Mouse (Mus musculus) stomach, embryonic 15.5 days (tissue): Measurements from ENCODE around the gene Eogt. TPM values are rescaled to one million over a fixed set of nuclear protein-coding genes. Genes with fewer than 3 reads are reported as not detected.

Experiments used
- ATAC-seq: fragments of 200-750 bp; cut with Nextera tagmentation; 2 replicates; pipeline ENCODE4 v1.8.0; 2017; ENCODE audit warnings: low read depth, moderate number of reproducible peaks, moderate TSS enrichment; ENCODE audit not compliant: insufficient read depth, low FRiP score
- H3K27ac ChIP-seq: fragments of 300-500 bp; sonication (generic); 2 replicates; pipeline ENCODE4 v1.5.1; 2015; ENCODE audit warnings: mild to moderate bottlenecking, inconsistent platforms
- H3K27me3 ChIP-seq: fragments of 300-500 bp; sonication (generic); replicated peaks from 2 replicates; pipeline ENCODE4 v1.6.1; 2015; ENCODE audit warnings: inconsistent platforms
- H3K36me3 ChIP-seq: fragments of 300-500 bp; sonication (generic); 2 replicates; pipeline ENCODE4 v1.6.1; 2015; ENCODE audit warnings: inconsistent platforms
- H3K4me1 ChIP-seq: fragments of 300-500 bp; sonication (generic); 2 replicates; pipeline ENCODE4 v1.6.1; 2015; ENCODE audit warnings: inconsistent platforms
- H3K4me2 ChIP-seq: fragments of 300-500 bp; sonication (generic); 2 replicates; pipeline ENCODE4 v1.6.1; 2015; ENCODE audit warnings: mild to moderate bottlenecking, inconsistent platforms
- H3K4me3 ChIP-seq: fragments of 300-500 bp; sonication (generic); replicated peaks from 2 replicates; pipeline ENCODE4 v1.5.1; 2015; ENCODE audit warnings: inconsistent platforms
- H3K9ac ChIP-seq: fragments of 300-500 bp; sonication (generic); 2 replicates; pipeline ENCODE4 v1.6.1; 2015; ENCODE audit warnings: inconsistent platforms
- H3K9me3 ChIP-seq: fragments of 300-500 bp; sonication (generic); 2 replicates; pipeline ENCODE4 v1.6.1; 2016; ENCODE audit warnings: inconsistent platforms
- WGBS: fragments of 180-500 bp; shearing (Covaris S2); methylation state at CpG from one replicate; pipeline ENCODE4 v1.1.7; 2015; 5-methylcytosine and 5-hydroxymethylcytosine counted together
- polyA plus RNA-seq: library from polyadenylated mRNA; unstranded; fragments of >200 nt; fragmentation: Nextera tagmentation; extraction: Ambion mirVana; gene quantifications from 2 replicates; pipeline ENCODE4 v1.2.1, GENCODE M21; 2015

Eogt gene
- polyA plus RNA-seq = 10.8 and 12.2 TPM in 2 replicates

DNA sequence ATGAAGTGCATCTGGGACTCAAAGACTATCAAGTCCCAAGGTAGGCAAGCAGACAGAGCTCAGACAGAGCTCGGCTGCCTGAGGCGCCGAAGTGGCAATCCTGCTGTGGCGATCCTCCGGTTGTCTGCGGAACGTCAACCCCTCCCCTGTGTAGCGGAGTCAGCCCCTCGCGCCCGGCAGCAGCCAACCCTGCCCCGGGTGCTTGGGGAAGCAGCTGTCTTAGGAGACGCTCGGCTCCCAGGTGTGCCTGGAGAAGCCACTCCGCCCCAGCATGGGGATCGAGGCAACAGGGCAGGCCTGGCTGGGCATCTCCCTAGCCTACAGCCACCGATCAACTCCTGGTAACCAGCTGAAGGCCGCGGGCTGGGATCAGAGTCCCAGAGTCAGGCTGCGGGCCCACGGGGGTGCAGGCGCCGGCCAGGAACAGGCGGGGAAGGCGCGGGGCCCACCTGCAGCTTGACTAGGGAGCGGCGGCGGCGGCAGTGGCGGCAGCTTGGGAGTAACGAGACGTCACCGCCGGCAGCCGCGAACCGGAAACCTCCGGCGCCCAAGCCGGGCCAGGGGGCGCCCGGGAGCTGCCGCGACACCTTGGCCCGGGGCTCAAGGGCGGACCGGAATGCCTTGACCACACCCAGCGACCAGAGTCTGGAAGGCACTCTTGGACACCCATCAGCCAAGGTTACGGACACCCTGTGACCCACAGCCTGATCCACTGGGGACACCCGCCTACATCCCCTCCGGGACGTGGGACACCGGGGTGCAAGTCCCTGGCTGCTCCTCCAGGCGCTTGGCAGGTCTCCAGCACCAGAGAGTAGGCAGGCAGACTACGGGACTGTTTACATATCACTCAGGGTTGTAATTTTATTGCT is at the start of gene Eogt:
Gene Eogt, minus strand, starts transcription at position 800 of the 869 bp plus-strand sequence.
- Histone ChIP-seq H3K27me3 (no peaks in the 10 kb centered on the region), H3K9me3 (no peaks in the 10 kb centered on the region), H3K4me2 (peak within 1 kb of the TSS; percentile 98), H3K4me3 (peak within 1 kb of the TSS; percentile 68), H3K4me1 (0 out of 2 replicates have a peak, but pooled peaks cover 7% of the 10 kb centered on the region), H3K27ac (peak within 1 kb of the TSS; percentile 80), H3K9ac (peak within 1 kb of the TSS; percentile 83), H3K36me3 (no peaks in the 10 kb centered on the region)
- WGBS = under 1% methylated on average over 56 of the region's 56 CpGs
- peak; percentile 75 for ATAC-seq

DNA sequence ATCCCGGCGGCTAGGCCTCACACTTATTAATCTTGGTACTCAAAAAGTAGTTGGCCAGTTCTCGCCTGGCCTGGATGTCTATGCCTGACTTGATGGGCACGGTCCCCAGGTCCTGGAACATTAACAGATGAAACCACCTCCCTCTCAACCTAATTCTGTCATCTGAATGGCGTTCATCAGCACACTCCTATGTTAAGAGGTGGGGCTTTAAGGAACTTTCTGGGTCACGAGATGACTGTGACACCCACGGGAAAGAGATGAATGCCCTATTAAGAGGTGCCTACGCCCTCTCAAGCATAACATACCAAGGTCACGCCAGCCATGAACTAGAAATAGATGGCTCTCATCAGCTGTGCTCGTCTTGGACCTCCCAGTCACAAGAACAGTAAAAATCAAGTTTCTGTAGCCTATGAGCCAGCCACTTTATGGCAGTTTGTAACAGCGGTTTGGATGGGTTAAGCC is 30.4 kb upstream of the Eogt start:
- Histone ChIP-seq H3K9ac (peak overlapping the region; percentile 54), H3K9me3 (no peaks in the 10 kb centered on the region), H3K27ac (peak overlapping the region; percentile 93), H3K36me3 (peaks cover 10% of the 10 kb centered on the region), H3K4me2 (peak overlapping the region; percentile 75), H3K4me1 (peaks cover 3% of the 10 kb centered on the region; the same call in 1 of the 2 replicates), H3K4me3 (peak overlapping the region; percentile 98), H3K27me3 (no peaks in the 10 kb centered on the region)
- peak; percentile 59 for ATAC-seq
- 6% methylated on average over 11 of the region's 11 CpGs for WGBS

DNA sequence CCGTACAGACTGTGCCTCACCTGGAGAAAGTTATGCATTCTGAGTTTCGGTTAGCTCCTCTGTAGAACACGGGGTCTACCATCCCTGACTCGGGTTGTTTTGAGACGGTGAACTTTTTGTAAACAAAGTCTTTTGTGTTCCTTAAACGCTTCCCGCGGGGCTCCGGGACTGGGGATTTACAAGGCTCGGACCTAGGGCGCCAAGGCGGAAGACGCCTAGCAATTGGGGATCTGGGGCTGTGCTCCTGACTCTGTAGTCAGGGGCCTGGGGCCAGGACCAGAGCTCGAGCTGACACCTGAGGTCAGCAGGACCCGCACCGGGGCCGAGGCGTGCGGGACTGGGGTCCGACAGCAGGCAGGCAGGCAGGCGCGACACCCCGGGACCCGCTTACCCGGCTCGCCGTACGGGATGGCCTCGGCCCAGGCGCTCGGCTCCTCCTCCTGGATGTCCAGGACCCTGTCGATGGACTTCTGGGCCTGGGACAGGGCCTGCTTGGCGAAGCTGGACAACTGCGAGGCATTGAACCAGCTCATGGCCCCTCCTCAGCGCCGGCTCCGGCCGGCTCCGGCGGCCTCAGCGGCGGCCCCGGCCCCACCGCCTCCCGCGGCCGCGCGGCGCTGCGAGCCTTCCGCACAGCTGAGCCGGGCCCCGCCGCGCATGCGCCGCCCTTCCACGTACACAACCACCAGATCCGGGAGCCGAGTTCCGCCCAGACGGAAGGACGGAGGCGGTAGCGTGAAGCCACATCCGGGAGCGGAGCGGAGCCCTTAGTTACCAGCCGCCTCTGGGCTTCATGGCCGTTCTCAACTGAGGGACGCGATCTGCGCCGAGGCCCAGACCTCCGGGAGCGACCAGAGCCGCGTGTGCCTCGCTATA is 29.7 kb upstream of the Eogt start, which contains the start of gene Tmf1:
Gene Tmf1, minus strand, starts transcription at position 632 of the 876 bp plus-strand sequence.
- ATAC-seq = peak; percentile 98
- Histone ChIP-seq H3K27me3 (no peaks in the 10 kb centered on the region), H3K27ac (peak within 1 kb of the TSS; percentile 93), H3K9ac (peak within 1 kb of the TSS; percentile 95), H3K4me3 (peak within 1 kb of the TSS; percentile 98), H3K4me2 (peak within 1 kb of the TSS; percentile 75), H3K9me3 (no peaks in the 10 kb centered on the region), H3K36me3 (peaks cover 8% of the 10 kb centered on the region), H3K4me1 (peaks cover 3% of the 10 kb centered on the region; the same call in 1 of the 2 replicates)
- WGBS = under 1% methylated on average over 65 of the region's 80 CpGs

DNA sequence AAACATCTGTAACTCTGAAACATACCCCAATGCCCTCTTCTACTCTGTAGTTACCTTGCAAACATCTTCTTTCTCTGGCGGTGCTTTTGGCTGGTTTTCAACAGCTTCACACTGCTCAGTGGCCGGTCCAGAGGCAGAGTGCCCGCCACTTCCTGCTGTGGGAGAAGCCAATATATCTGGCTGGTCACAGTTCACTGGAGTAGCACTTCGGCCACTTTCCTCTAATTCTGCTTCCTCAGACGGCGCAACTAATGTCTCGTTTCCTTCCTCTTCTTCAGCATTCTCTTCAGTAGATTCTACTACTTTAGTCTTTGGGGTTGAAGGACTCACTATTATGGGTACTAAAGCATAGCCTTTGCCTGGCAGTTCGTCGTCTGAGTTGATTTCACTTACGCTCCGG is 26.7 kb upstream of the Eogt start:
- 79% methylated on average over 11 of the region's 11 CpGs for WGBS
- Histone ChIP-seq H3K4me1 (peaks cover 3% of the 10 kb centered on the region; the same call in 1 of the 2 replicates), H3K27ac (no peak overlapping the region), H3K27me3 (no peaks in the 10 kb centered on the region), H3K9me3 (no peaks in the 10 kb centered on the region), H3K4me3 (no peak overlapping the region), H3K4me2 (no peak overlapping the region), H3K36me3 (peaks cover 16% of the 10 kb centered on the region), H3K9ac (no peak overlapping the region)
- ATAC-seq = no peak

DNA sequence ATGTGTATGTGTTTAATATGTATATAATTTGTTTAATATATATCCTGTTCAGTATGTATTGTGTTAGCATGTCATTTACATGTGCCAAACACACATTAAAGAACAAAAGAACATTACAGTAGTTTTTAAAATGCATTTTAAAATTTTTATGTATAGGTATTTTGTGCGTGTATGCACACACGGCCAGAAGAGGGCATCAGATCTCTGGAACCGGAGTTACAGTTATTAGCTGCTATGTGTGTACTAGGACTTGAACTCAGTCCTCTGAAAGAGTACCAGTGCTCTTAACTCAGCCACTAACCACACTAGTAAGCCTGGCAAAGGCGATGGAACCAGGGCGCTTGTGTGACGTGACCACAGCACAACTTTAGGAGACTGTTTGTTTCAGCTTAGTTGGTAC is 1.2 kb upstream of the Eogt start:
- 0 out of 2 replicates have a peak, but pooled peaks cover 7% of the 10 kb centered on the region for H3K4me1 ChIP-seq
- WGBS = 78% methylated on average over 6 of the region's 6 CpGs
- H3K4me3 ChIP-seq = no peak overlapping the region
- no peaks in the 10 kb centered on the region for H3K9me3 ChIP-seq
- H3K27ac ChIP-seq = no peak overlapping the region
- ATAC-seq = no peak
- no peaks in the 10 kb centered on the region for H3K27me3 ChIP-seq
- no peak overlapping the region for H3K4me2 ChIP-seq
- no peak overlapping the region for H3K9ac ChIP-seq
- H3K36me3 ChIP-seq = no peaks in the 10 kb centered on the region

DNA sequence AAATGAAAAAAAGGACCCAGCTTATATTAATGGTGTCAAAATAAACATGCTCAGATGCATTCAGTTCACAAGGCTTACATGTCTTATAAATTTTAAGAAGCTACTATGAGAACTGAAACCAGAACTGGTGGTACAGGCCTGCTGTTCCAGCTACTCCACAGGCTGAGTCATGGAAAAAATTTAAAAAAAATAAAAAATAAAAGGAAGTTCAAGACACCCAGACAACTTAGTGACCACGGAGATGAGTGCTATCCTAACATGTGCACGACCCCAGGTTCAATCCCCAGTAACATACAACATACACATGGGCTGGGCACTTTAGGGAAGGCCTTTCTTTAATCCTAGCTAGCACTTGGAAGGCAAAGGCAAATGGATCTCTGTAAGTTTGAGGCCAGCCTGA is 739 bp upstream of the Eogt start:
- WGBS = 62% methylated on average over 2 of the region's 2 CpGs
- Histone ChIP-seq H3K4me3 (no peak overlapping the region), H3K36me3 (no peaks in the 10 kb centered on the region), H3K9me3 (no peaks in the 10 kb centered on the region), H3K27me3 (no peaks in the 10 kb centered on the region), H3K4me1 (0 out of 2 replicates have a peak, but pooled peaks cover 7% of the 10 kb centered on the region), H3K27ac (no peak overlapping the region), H3K4me2 (no peak overlapping the region), H3K9ac (no peak overlapping the region)
- no peak for ATAC-seq

DNA sequence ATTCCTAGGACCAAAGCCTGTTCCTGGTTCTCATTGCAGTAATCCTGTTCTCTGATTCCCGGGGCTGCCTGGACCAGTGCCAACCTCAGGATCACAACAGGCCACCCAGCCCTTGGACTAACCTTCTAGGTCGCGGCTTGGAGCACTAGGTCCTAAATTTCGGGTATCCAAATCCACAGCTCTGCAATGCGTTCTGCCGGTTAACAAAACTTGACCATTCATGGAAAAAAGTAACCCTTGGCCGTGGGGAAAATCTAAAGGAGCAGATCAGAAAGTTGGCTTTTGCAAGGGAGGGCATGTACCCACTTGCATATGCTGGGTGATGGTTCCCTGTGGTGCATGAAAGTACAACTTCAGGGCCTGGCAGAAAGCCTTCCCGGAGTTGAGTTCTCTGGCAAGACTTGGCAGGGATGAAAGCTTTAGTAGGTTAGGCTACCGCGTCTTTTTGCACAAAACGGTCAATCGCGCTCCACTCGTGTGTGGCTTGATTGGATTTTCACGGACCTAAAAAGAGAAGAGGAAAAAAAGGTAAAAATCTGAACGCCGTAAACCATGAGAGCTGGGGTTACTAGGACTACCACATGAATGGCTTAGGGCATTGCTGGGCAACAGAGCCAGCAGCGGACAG is 1.1 kb downstream of the Eogt start:
- Histone ChIP-seq H3K4me2 (peak overlapping the region; percentile 98), H3K27me3 (no peaks in the 10 kb centered on the region), H3K36me3 (no peaks in the 10 kb centered on the region), H3K27ac (peak overlapping the region; percentile 80), H3K4me1 (0 out of 2 replicates have a peak, but pooled peaks cover 7% of the 10 kb centered on the region), H3K4me3 (peak overlapping the region; percentile 68), H3K9me3 (no peaks in the 10 kb centered on the region), H3K9ac (peak overlapping the region; percentile 83)
- no peak for ATAC-seq
- WGBS = 16% methylated on average over 18 of the region's 18 CpGs

DNA sequence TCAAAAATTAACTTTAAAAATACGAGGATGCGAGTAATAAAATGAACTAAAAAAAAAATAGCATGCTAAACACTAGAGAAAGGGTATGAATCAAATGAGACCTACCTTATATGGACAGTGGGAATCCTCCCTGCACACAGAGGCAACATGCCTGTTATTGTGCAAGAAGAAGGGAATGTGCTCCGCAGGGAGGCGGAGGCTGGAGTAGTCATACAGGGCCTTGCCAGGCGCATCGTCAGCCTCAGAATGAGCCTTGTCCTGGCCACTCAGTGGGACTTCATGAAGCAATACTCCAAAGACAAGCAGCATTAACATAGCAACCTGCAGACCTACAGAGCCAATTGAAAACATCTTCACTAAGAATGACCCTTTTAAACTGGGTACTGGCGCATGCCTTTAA is 3.8 kb downstream of the Eogt start:
- ATAC-seq = no peak
- Histone ChIP-seq H3K9ac (no peak overlapping the region), H3K4me2 (no peak overlapping the region), H3K36me3 (no peaks in the 10 kb centered on the region), H3K27me3 (no peaks in the 10 kb centered on the region), H3K4me3 (no peak overlapping the region), H3K9me3 (no peaks in the 10 kb centered on the region), H3K27ac (no peak overlapping the region), H3K4me1 (0 out of 2 replicates have a peak, but pooled peaks cover 7% of the 10 kb centered on the region)
- WGBS = 91% methylated on average over 7 of the region's 7 CpGs

DNA sequence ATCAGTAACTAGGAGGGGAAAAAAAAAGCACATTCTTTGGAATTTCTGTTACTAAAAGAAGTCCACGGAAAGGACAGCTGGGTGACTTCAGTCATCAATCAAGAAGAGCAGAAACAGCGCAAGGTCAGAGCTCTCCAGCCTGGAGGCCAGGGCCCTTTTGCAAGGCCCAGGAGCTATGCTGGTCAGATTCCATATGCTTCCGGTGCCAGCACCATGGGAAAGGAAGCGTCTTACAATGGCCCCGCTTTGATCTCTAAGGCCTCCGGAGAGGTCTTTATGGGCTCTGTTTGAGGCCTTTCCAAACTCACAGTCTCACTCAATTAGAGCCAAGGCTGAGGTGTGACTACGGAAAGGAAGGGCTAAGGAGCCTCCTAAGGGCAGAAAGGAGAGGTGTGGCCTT is 4.6 kb downstream of the Eogt start:
- no peak for ATAC-seq
- Histone ChIP-seq H3K4me3 (no peak overlapping the region), H3K4me2 (no peak overlapping the region), H3K4me1 (0 out of 2 replicates have a peak, but pooled peaks cover 5% of the 10 kb centered on the region), H3K27ac (no peak overlapping the region), H3K9ac (no peak overlapping the region), H3K36me3 (peaks cover 3% of the 10 kb centered on the region; the same call in 1 of the 2 replicates), H3K9me3 (no peaks in the 10 kb centered on the region), H3K27me3 (no peaks in the 10 kb centered on the region)
- WGBS = 38% methylated on average over 7 of the region's 7 CpGs

DNA sequence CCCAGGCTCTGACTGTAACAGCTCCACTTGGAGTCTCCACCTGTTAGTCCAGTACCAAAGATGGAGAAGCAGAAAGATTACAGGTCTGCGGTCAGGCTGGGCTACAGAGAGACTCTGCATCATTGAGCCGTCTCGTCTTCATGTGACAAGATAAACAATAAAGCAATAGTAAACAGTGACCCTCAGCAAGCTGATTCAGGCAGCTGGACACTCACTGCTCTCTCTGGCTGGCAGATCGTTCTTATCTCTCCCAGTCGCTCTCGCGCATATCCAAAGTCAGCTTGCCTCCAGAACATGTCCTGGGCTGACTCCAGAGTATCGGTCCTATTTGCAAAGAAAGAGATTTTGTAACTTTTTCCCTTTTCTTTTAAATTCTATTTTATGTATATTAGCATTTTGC is 6.4 kb downstream of the Eogt start:
- Histone ChIP-seq H3K36me3 (peaks cover 3% of the 10 kb centered on the region; the same call in 1 of the 2 replicates), H3K27me3 (no peaks in the 10 kb centered on the region), H3K9ac (no peak overlapping the region), H3K4me3 (no peak overlapping the region), H3K9me3 (no peaks in the 10 kb centered on the region), H3K27ac (no peak overlapping the region), H3K4me2 (no peak overlapping the region), H3K4me1 (no peaks in the 10 kb centered on the region)
- WGBS = 65% methylated on average over 8 of the region's 8 CpGs
- ATAC-seq = no peak

DNA sequence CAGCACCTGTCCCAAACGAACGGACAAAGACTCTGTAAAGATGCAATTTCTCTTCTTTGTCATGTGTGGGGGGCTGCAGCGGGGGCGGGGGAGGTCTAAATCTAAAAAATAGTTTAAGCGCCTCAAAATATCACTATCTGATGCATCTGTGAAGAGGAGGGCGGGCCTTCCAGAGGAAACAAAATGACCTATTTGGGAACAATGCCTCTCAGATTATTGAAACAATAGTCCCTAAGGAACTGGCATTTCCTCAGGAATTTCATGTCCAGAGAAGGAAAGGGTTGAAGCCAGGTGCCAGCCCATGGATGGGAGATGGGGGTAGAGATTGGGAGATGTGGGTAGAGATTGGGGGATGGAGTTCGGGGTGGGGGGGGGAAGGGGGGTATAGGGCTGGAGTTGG is 7.2 kb downstream of the Eogt start:
- H3K9me3 ChIP-seq = no peaks in the 10 kb centered on the region
- no peak overlapping the region for H3K9ac ChIP-seq
- peaks cover 3% of the 10 kb centered on the region; the same call in 1 of the 2 replicates for H3K36me3 ChIP-seq
- 75% methylated on average over 7 of the region's 7 CpGs for WGBS
- H3K27ac ChIP-seq = no peak overlapping the region
- no peak overlapping the region for H3K4me2 ChIP-seq
- no peaks in the 10 kb centered on the region for H3K4me1 ChIP-seq
- no peaks in the 10 kb centered on the region for H3K27me3 ChIP-seq
- H3K4me3 ChIP-seq = no peak overlapping the region
- ATAC-seq = no peak
